Mouse (Mus musculus) left cerebral cortex, adult 2 months (tissue): Measurements from ENCODE around the gene Hivep2. TPM values are rescaled to one million over a fixed set of nuclear protein-coding genes. Genes with fewer than 3 reads are reported as not detected.

Experiments
- DNase-seq, 2 experiments: peaks; one replicate each; pipeline ENCODE4 v3.0.0; 2021 to 2022; ENCODE audit warnings: low spot score in 2 of 2, mixed read lengths in 1 of 2; ENCODE audit errors: extremely low spot score in 1 of 2
- H3K27ac ChIP-seq: fragments of 200-600 bp; 2 replicates; pipeline ENCODE4 v1.8.1; 2022
- H3K4me3 ChIP-seq: fragments of 200-600 bp; 2 replicates; pipeline ENCODE4 v1.8.1; 2022
- CTCF ChIP-seq: fragments of 200-600 bp; IDR thresholded peaks from 2 replicates; pipeline ENCODE4 v1.8.1; 2022; ENCODE audit warnings: antibody characterized with exemption, mild to moderate bottlenecking, moderate library complexity
- intact Hi-C: fragments of 180-260 bp; cut with DNase I; formaldehyde crosslinking; loops from one replicate; pipeline ENCODE4 v1.15.1; 2025
- total RNA-seq, 2 experiments: library from RNA; stranded (reverse); gene quantifications; 2 replicates each; pipeline ENCODE4 v1.2.3; 2021

Gene Hivep2
- total RNA-seq, 2 experiments from 2014 or later, result 252 to 263 TPM

DNA sequence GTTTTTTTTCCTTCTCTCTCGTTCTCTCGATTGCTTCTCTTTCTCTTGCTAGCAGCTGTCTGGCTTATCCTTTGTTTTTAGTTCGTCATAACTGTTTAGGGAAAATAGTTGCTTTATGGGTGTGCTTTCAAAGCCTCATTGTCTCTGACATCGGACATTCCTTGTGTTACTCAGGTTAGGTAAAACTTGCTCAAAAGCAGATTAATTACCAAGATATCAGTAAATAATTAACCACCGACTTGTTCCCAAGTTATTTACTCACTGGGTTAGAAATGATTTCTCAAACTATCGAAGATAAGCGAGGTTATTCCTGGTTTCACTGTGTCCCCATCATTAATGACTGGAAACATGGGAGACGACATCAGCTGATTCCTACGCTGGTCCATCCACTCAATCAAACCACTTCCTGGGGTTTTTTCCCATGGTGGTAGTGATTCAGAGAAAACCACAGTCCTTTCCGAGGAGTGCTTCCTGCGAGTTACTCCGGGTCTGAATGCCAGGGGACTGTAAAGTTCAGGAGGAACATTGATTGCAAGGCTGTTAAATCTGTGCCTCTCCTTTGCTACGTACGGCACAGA is 64.7 kb downstream of the Hivep2 start:
- H3K4me3 ChIP-seq, result no peak overlapping the region
- no peak for DNase-seq
- intact Hi-C loops, result no loop called here
- TF ChIP-seq CTCF, result no peak
- no peak overlapping the region for H3K27ac ChIP-seq

DNA sequence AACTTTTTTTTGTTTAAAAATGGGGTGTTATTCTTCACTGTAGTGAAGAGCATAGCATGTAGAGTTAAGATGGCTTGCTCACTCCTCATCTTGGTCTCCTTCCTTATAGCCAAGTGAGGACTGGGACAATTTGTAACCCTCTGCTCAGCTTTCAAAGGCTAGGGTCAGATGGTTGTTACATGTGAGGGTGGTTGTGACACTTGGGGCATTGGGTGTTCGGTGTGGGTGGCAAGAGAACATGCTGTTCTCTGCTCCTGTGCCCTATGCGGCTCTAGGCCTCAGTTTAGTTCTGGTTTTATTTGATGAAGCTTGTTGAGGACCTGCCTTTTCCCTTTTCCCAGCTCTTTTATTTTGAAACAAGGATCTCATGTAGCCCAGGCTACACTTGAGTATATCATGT is 66.7 kb downstream of the Hivep2 start:
- H3K4me3 ChIP-seq, result no peak overlapping the region
- TF ChIP-seq CTCF, result no peak
- intact Hi-C loops, result no loop called here
- no peak overlapping the region for H3K27ac ChIP-seq
- no peak for DNase-seq

GRCm38 (mm10) chr10:14034046-14034445 is 68.2 kb downstream of the Hivep2 start:
- no peak for DNase-seq
- no peak overlapping the region for H3K4me3 ChIP-seq
- no peak overlapping the region for H3K27ac ChIP-seq
- no peak for TF ChIP-seq CTCF
- intact Hi-C loops, result no loop called here

DNA sequence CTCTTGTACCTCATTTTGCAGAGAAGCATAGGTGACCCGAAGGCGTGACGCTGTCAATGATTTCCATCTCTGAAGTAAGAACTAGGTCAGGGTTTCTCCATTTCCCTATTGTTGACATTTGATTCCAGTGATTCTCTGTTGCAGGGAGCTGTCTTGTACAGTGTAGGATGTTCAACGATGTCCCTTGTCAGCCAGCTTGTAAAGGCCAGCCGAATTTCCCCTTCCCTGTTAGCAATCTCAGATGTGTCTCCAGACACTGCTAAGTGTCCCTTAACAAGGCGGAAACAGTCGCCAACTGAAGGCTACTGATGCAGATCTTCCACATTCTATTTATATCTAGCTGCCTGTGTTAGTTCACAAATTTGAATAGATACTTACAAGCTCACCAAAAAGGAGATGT is 68.9 kb downstream of the Hivep2 start:
- no peak for DNase-seq
- Histone ChIP-seq H3K4me3 (no peak overlapping the region), H3K27ac (no peak overlapping the region; the same call in 1 of the 2 replicates)
- intact Hi-C loops, result no loop called here
- no peak for TF ChIP-seq CTCF

DNA sequence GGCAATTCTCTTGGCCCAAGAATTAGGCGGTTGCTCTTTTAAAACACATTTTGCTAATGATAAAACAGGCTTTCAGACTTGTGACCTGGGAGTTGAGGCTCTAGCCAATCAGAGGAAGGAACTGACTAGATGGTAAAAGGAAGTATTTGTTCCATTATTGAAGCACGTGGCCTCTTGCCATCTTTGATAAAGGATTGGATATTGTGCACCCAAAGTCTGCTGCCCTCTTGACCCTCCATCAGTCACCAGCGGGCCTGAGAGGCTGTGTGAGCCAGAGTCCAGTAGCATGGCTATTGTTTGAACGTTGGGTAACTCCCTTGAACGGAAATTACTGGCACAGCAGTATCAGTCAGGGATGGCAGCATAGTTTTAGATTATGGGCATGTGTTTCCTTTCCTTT is 69.7 kb downstream of the Hivep2 start:
- no peak for DNase-seq
- Histone ChIP-seq H3K4me3 (no peak overlapping the region), H3K27ac (no peak overlapping the region)
- intact Hi-C loops, result no loop called here
- no peak for TF ChIP-seq CTCF

DNA sequence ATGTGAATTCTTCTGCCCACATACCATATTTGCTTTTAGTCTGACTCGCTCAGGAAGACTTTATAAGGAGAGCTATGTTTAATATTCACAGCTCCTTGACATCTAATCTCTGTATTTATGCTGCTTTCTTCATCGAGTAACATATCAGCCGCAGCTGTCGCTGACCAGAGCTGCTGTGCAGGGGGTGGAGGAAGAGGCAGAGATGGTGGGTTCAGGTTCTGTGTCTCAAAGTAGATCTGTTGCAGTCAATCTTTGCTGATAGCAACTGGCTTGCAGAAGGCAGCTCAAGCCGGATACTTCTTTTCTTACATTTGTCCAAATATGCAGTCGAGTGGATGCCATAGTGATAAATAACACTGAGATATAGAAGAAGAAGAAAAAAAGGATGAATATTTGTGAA is 70.6 kb downstream of the Hivep2 start:
- TF ChIP-seq CTCF, result no peak
- no peak overlapping the region for H3K27ac ChIP-seq
- intact Hi-C loops, result no loop called here
- no peak overlapping the region for H3K4me3 ChIP-seq
- no peak for DNase-seq

DNA sequence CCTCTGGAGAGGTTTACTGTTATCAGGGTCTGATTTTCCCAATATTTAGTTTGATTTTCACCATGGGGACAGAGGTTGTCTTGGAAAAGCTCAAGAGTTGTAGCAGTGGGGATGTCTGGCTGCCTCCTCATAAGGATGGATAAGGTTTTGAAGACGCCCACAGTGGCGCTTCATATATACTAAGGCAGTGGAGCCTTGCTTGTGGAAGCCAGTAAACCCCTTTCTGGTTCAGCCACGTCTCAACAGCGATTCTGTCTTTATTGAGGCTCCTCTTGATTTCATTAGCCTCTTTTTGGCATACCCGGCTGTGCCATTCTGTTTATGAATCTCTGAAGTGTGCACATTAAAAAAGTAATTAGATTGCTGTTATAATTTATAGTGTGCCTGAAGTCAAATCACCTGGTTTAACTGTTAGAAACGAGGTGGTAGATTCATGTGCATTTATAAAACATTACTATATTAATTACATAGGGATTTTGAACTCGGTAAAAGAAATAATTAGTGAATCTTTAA is 72.2 kb downstream of the Hivep2 start:
- no peak overlapping the region for H3K4me3 ChIP-seq
- no peak overlapping the region for H3K27ac ChIP-seq
- intact Hi-C loops, result no loop called here
- no peak for TF ChIP-seq CTCF
- no peak for DNase-seq

DNA sequence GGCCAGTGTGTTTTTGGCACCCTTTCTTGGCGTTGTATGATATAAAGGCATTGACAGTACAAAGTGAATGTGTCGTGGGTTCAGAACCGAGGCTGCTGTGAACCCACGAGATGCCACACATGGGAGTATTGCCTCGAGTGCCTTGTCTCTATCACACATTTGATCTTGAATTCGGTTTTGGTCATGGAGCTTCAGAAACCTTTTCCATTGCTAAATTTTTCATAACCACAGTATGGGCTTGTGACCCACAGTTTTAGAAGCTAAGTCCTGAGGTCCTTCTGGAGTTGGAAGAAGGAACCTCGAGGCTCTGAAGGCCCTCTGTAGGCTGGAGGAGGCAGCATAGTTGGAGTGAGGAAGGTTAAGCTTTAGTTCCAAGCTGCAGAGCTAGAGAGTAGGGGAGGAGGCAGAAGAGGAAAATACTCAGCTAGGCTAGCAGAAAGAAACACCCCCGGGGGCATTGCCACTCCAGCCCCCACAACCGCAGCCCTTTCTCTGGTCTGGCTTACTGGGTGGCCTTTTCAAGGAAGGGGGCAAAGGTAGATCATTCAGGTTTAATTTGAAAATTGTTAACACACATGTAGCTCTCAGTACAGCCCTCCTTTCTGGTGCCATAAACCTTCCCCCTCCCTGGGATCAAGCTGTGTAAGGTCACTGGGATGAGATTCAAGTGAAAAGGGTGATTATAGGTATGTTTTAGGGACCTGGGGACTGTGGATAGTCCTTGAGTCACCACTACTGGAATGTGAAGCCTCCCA is 75.0 kb downstream of the Hivep2 start:
- intact Hi-C loops, result loop anchor here (10.0 kb wide), 1 partner anchor 354 kb away; no protein-coding TSS in a partner anchor
- Histone ChIP-seq H3K4me3 (no peak overlapping the region), H3K27ac (no peak overlapping the region)
- DNase-seq, result no peak
- no peak for TF ChIP-seq CTCF

GRCm38 (mm10) chr10:14041606-14042005 is 75.7 kb downstream of the Hivep2 start:
- intact Hi-C loops, result loop anchor here (10.0 kb wide), 1 partner anchor 353 kb away; no protein-coding TSS in a partner anchor
- no peak for TF ChIP-seq CTCF
- H3K27ac ChIP-seq, result no peak overlapping the region
- DNase-seq, result no peak
- no peak overlapping the region for H3K4me3 ChIP-seq

- no peak for TF ChIP-seq CTCF
- intact Hi-C loops, result loop anchor here (10.0 kb wide), 1 partner anchor 352 kb away; no protein-coding TSS in a partner anchor
- Histone ChIP-seq H3K27ac (no peak overlapping the region), H3K4me3 (no peak overlapping the region)
- no peak for DNase-seq
Measured at GRCm38 (mm10) chr10:14042539-14043348, 76.9 kb downstream of the Hivep2 start.

- no peak for TF ChIP-seq CTCF
- H3K27ac ChIP-seq, result no peak overlapping the region
- intact Hi-C loops, result loop anchor here (10.0 kb wide), 1 partner anchor 351 kb away; no protein-coding TSS in a partner anchor
- no peak for DNase-seq
- no peak overlapping the region for H3K4me3 ChIP-seq
Measured at GRCm38 (mm10) chr10:14043349-14043710, 77.5 kb downstream of the Hivep2 start.
